Mouse (Mus musculus): ENCODE data around the gene Taldo1. TPM values are rescaled to one million over a fixed set of nuclear protein-coding genes. Genes with fewer than 3 reads are reported as not detected.
A peak's percentile ranks its signal among the peaks of the same experiment; 100 is the strongest.
"Not testable (repeated sequence)": the region's sequence is repeated elsewhere in the genome, so short reads cannot be mapped to it uniquely, and the experiment has no call there.

Gene Taldo1
- total RNA-seq, 2 experiments from 2014 or later = 110 to 111 TPM

GRCm38 (mm10) chr7:141439811-141440210 is 47.8 kb downstream of the Taldo1 start:
- DNase-seq = no peak

GRCm38 (mm10) chr7:141440613-141441012 is 48.6 kb downstream of the Taldo1 start:
- peak; percentile 71 for DNase-seq

GRCm38 (mm10) chr7:141441460-141441859 is 49.5 kb downstream of the Taldo1 start:
- DNase-seq = no peak

GRCm38 (mm10) chr7:141442199-141442598 is 50.2 kb downstream of the Taldo1 start:
- DNase-seq = no peak

- no peak for DNase-seq
These were observed 51.3 kb downstream of the Taldo1 start for GRCm38 (mm10) chr7:141443081-141443821.

- DNase-seq = peak; percentile 60
These were observed 51.8 kb downstream of the Taldo1 start, which contains the start of gene Pidd1 for GRCm38 (mm10) chr7:141443828-141444237. Gene Pidd1 (minus strand): TSS chr7:141444025.

- DNase-seq = not testable (repeated sequence)
These were observed 54.4 kb downstream of the Taldo1 start for GRCm38 (mm10) chr7:141446374-141446773.

GRCm38 (mm10) chr7:141447110-141447991 is 55.4 kb downstream of the Taldo1 start, which contains the start of gene Rplp2:
Gene Rplp2 (plus strand): TSS chr7:141447370.
- DNase-seq = peak; percentile 93

- DNase-seq = no peak
These were observed 59.9 kb downstream of the Taldo1 start for GRCm38 (mm10) chr7:141451928-141452327.

Other genes with a start within 250 kb of the Taldo1 start
- 10 to 100 TPM; 52.9 to 56.0 TPM for gene Rnh1, start 219.3 kb upstream of the Taldo1 start, total RNA-seq (2021)
- 100 to 1,000 TPM; 205 to 240 TPM for gene Hras, start 198.2 kb upstream of the Taldo1 start, total RNA-seq (2021)
- gene Lrrc56, start 198.0 kb upstream of the Taldo1 start, total RNA-seq (2021) = 1 to 10 TPM; 2.7 to 3.2 TPM
- not detected for gene Lmntd2, start 178.1 kb upstream of the Taldo1 start, total RNA-seq (2021)
- 1 to 10 TPM; 2.1 to 2.8 TPM for gene Rassf7, start 176.3 kb upstream of the Taldo1 start, total RNA-seq (2021)
- gene Phrf1, start 163.4 kb upstream of the Taldo1 start, total RNA-seq (2021) = 10 to 100 TPM; 29.8 to 37.0 TPM
- 1 to 10 TPM in 1 of 2 experiments, under 1 TPM in 1; 0.59 to 1.2 TPM for gene Irf7, start 125.7 kb upstream of the Taldo1 start, total RNA-seq (2021)
- gene Cdhr5, start 115.4 kb upstream of the Taldo1 start, total RNA-seq (2021) = 1 to 10 TPM; 1.0 to 1.1 TPM
- gene Sct, start 113.1 kb upstream of the Taldo1 start, total RNA-seq (2021) = 1 to 10 TPM in 1 of 2 experiments, under 1 TPM in 1; 0.99 to 2.5 TPM
- gene Drd4, start 100.2 kb upstream of the Taldo1 start, total RNA-seq (2021) = under 1 TPM; 0.70 to 0.99 TPM
- 10 to 100 TPM; 24.6 to 28.7 TPM for gene Deaf1, start 64.5 kb upstream of the Taldo1 start, total RNA-seq (2021)
- gene Tmem80, start 64.5 kb upstream of the Taldo1 start, total RNA-seq (2021) = 10 to 100 TPM; 12.1 to 12.8 TPM
- gene Eps8l2, start 53.3 kb upstream of the Taldo1 start, total RNA-seq (2021) = 1 to 10 TPM; 1.5 to 2.3 TPM
- gene Gatd1, start 21.9 kb downstream of the Taldo1 start, total RNA-seq (2021) = 10 to 100 TPM; 12.1 to 13.5 TPM
- gene Cend1, start 37.3 kb downstream of the Taldo1 start, total RNA-seq (2021) = 1 to 10 TPM in 1 of 2 experiments, under 1 TPM in 1; 0.66 to 1.4 TPM
- 10 to 100 TPM; 14.5 to 25.7 TPM for gene Slc25a22, start 45.7 kb downstream of the Taldo1 start, total RNA-seq (2021)
- gene Pidd1, start 51.8 kb downstream of the Taldo1 start, total RNA-seq (2021) = 1 to 10 TPM; 2.4 to 3.2 TPM
- 1,000 to 10,000 TPM in 1 of 2 experiments, 100 to 1,000 TPM in 1; 886 to 1,008 TPM for gene Rplp2, start 55.2 kb downstream of the Taldo1 start, total RNA-seq (2021)
- 100 to 1,000 TPM; 119 to 151 TPM for gene Pnpla2, start 63.0 kb downstream of the Taldo1 start, total RNA-seq (2021)
- 1 to 10 TPM; 8.6 to 9.9 TPM for gene Cracr2b, start 68.9 kb downstream of the Taldo1 start, total RNA-seq (2021)
- gene Cd151, start 75.2 kb downstream of the Taldo1 start, total RNA-seq (2021) = 10 to 100 TPM; 77.7 to 88.5 TPM
- 10 to 100 TPM; 43.4 to 49.0 TPM for gene Polr2l, start 82.9 kb downstream of the Taldo1 start, total RNA-seq (2021)
- gene Tspan4, start 83.0 kb downstream of the Taldo1 start, total RNA-seq (2021) = 10 to 100 TPM; 18.6 to 21.0 TPM
- 10 to 100 TPM; 22.7 to 22.8 TPM for gene Chid1, start 147.7 kb downstream of the Taldo1 start, total RNA-seq (2021)
- gene Ap2a2, start 170.0 kb downstream of the Taldo1 start, total RNA-seq (2021) = 10 to 100 TPM; 45.1 to 48.9 TPM

All from gastrocnemius, postnatal 10 days (tissue).